Mouse (Mus musculus) kidney, embryonic 15.5 days (tissue): ENCODE results near the gene Pxylp1. TPM values are rescaled to one million over a fixed set of nuclear protein-coding genes. Genes with fewer than 3 reads are reported as not detected.
A peak's percentile ranks its signal among the peaks of the same experiment; 100 is the strongest.

ENCODE experiments used
- ATAC-seq: fragments of 200-750 bp; cut with Nextera tagmentation; replicated peaks from 2 replicates; pipeline ENCODE4 v1.8.0; 2017; ENCODE audit warnings: moderate TSS enrichment; ENCODE audit not compliant: low FRiP score
- H3K27ac ChIP-seq: fragments of 300-500 bp; sonication (generic); 2 replicates; pipeline ENCODE4 v1.5.1; 2015; ENCODE audit warnings: mild to moderate bottlenecking, inconsistent platforms
- H3K27me3 ChIP-seq: fragments of 300-500 bp; sonication (generic); 2 replicates; pipeline ENCODE4 v1.6.1; 2015; ENCODE audit warnings: inconsistent platforms
- H3K36me3 ChIP-seq: fragments of 300-500 bp; sonication (generic); 2 replicates; pipeline ENCODE4 v1.6.1; 2015; ENCODE audit warnings: inconsistent platforms
- H3K4me1 ChIP-seq: fragments of 300-500 bp; sonication (generic); 2 replicates; pipeline ENCODE4 v1.6.1; 2015; ENCODE audit warnings: inconsistent platforms
- H3K4me2 ChIP-seq: fragments of 300-500 bp; sonication (generic); 2 replicates; pipeline ENCODE4 v1.6.1; 2015; ENCODE audit warnings: moderate library complexity, mild to moderate bottlenecking, inconsistent platforms
- H3K4me3 ChIP-seq: fragments of 300-500 bp; sonication (generic); replicated peaks from 2 replicates; pipeline ENCODE4 v1.5.1; 2015; ENCODE audit warnings: mild to moderate bottlenecking, inconsistent platforms
- H3K9ac ChIP-seq: fragments of 300-500 bp; sonication (generic); 2 replicates; pipeline ENCODE4 v1.6.1; 2015; ENCODE audit warnings: mild to moderate bottlenecking, inconsistent platforms
- H3K9me3 ChIP-seq: fragments of 300-500 bp; sonication (generic); replicated peaks from 2 replicates; pipeline ENCODE4 v1.6.1; 2016; ENCODE audit warnings: inconsistent platforms
- WGBS: fragments of 180-500 bp; shearing (Covaris S2); methylation state at CpG from one replicate; pipeline ENCODE4 v1.1.7; 2015; ENCODE audit warnings: mixed read lengths; 5-methylcytosine and 5-hydroxymethylcytosine counted together
- polyA plus RNA-seq: library from polyadenylated mRNA; unstranded; fragments of >200 nt; fragmentation: Nextera tagmentation; extraction: Ambion mirVana; gene quantifications from 2 replicates; pipeline ENCODE4 v1.2.1, GENCODE M21; 2015

Pxylp1 gene
- polyA plus RNA-seq, 1 experiment from 2014 or later: 17.0 TPM

GRCm38 (mm10) chr9:96800131-96800825 lies 92.2 kb downstream of the Pxylp1 start:
- Histone ChIP-seq H3K4me3 (no peak overlapping the region), H3K9ac (no peak overlapping the region), H3K36me3 (no peaks in the 10 kb centered on the region), H3K9me3 (no peaks in the 10 kb centered on the region), H3K27me3 (no peaks in the 10 kb centered on the region), H3K4me1 (peaks cover 16% of the 10 kb centered on the region), H3K27ac (0 out of 2 replicates have a peak overlapping the region, but pooled peaks have one; percentile 3), H3K4me2 (no peak overlapping the region)
- ATAC-seq: no peak
- 20% methylated on average over 5 of the region's 5 CpGs for WGBS

DNA sequence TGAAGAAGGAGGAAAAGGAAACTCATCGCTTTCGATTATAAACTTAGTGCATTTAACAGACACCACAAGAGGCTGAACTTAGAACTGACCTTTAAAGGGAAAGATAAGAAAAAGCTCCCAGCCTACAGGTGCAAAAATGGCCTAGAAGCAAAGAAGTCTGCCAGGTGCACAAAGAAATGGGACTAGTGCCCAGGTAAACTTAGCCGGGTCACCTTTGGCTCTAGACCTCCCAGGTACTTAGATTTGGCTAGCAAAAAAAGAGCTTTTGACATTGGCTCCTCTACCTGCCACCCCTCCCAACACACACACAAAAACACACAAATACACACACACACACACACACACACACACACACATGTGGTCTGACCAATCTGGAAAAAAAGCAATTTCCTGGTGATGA lies 95.2 kb downstream of the Pxylp1 start:
- Histone ChIP-seq H3K27me3 (no peaks in the 10 kb centered on the region), H3K36me3 (no peaks in the 10 kb centered on the region), H3K4me2 (no peak overlapping the region), H3K27ac (no peak overlapping the region), H3K4me1 (peaks cover 19% of the 10 kb centered on the region), H3K9me3 (no peaks in the 10 kb centered on the region), H3K4me3 (no peak overlapping the region), H3K9ac (no peak overlapping the region)
- 95% methylated on average over 3 of the region's 3 CpGs for WGBS
- ATAC-seq: no peak

DNA sequence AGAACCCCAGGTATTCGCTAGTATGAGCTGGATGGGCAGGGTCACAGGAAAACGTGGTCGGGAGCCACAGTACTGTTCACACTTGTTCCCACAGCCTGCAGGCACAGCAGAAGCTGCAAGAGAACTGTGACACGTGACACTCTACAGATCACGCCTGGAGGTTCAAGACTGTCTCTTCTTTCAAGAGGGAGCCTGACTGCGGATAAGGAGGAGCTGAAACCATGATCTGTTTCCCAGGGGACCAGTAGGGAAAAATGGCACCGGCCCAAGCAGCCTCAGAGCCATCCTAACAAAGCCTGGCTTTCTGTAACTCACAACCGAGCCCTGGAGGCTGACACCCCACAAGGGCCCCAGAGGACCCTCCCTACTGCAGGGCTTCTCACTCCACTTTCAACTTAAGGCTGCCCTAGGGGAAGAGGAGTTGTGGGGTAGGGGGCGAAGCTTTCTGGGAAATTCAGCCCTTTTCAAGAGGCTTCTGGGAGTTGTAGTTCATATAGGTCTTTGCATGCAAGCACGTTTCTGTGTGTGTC lies 97.0 kb downstream of the Pxylp1 start:
- Histone ChIP-seq H3K4me1 (peaks cover 13% of the 10 kb centered on the region), H3K36me3 (no peaks in the 10 kb centered on the region), H3K4me3 (peak overlapping the region; percentile 45), H3K9ac (peak overlapping the region; percentile 47; the same call in 1 of the 2 replicates), H3K9me3 (no peaks in the 10 kb centered on the region), H3K4me2 (peak overlapping the region; percentile 77), H3K27me3 (no peaks in the 10 kb centered on the region), H3K27ac (peak overlapping the region; percentile 64)
- WGBS: 9% methylated on average over 10 of the region's 10 CpGs
- ATAC-seq: peak; percentile 87

DNA sequence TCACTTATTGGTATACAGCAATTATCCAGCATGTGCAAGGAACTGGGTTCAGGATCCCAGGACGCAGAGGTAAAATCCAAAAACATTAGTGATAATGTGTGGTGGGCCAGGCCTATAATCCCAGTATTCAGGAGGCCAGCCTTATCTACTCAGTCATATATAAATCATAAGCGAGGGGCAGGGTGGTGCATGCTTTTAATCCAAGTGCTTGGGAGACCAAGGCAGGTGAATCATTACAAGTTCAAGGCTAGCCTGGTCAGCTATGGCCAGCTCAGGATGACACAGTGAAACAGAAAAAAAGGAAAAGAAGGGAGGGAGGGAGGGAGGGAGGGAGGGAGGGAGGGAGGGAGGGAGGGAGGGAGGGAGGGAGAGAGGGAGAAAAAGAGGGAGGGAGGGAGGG lies 97.9 kb downstream of the Pxylp1 start:
- no peaks in the 10 kb centered on the region for H3K27me3 ChIP-seq
- H3K4me1 ChIP-seq: peaks cover 8% of the 10 kb centered on the region; the same call in 1 of the 2 replicates
- H3K4me2 ChIP-seq: no peak overlapping the region
- ATAC-seq: no peak
- no peak overlapping the region for H3K9ac ChIP-seq
- H3K36me3 ChIP-seq: no peaks in the 10 kb centered on the region
- no peak overlapping the region for H3K4me3 ChIP-seq
- no peaks in the 10 kb centered on the region for H3K9me3 ChIP-seq
- WGBS: 95% methylated on average over 2 of the region's 2 CpGs
- H3K27ac ChIP-seq: no peak overlapping the region

- ATAC-seq: no peak
- no peak overlapping the region for H3K9ac ChIP-seq
- H3K27ac ChIP-seq: no peak overlapping the region
- no peak overlapping the region for H3K4me3 ChIP-seq
- no peaks in the 10 kb centered on the region for H3K9me3 ChIP-seq
- peaks cover 20% of the 10 kb centered on the region for H3K4me1 ChIP-seq
- no peaks in the 10 kb centered on the region for H3K36me3 ChIP-seq
- no peaks in the 10 kb centered on the region for H3K27me3 ChIP-seq
- no peak overlapping the region for H3K4me2 ChIP-seq
- 71% methylated on average over 2 of the region's 2 CpGs for WGBS
Observed at GRCm38 (mm10) chr9:96792543-96792942, 99.9 kb downstream of the Pxylp1 start.

DNA sequence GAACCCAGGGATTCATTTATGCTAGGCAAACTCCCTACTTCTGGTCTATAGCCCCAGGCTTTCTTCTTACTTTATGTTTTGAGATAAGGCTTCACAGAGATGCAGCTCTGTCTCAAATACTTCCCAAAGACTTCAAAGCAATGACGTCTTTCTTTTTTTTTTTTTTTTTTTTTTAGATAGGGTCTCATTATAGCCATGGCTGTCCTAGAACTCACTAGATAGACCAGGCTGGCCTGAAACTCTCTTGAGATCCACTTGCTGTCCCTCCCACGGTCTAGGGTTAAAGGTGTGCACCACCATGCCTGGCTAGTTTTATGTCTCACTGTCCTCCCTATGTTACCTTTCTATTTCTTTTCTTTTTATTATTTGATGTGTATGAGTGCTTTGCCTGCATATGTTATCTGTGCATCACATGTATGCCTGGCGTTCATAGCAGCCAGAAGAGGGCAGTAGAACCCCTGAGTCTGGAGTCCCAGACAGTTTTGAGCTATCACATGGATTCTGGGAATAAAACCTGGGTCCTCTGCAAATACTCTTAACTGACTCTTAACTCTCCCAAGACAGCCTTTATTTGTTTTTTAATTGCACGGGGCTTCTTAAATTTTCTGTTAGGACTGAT lies 102.0 kb downstream of the Pxylp1 start:
- Histone ChIP-seq H3K27me3 (no peaks in the 10 kb centered on the region), H3K9ac (no peak overlapping the region), H3K36me3 (no peaks in the 10 kb centered on the region), H3K27ac (no peak overlapping the region), H3K9me3 (no peaks in the 10 kb centered on the region), H3K4me3 (no peak overlapping the region), H3K4me1 (peaks cover 34% of the 10 kb centered on the region), H3K4me2 (no peak overlapping the region)
- no peak for ATAC-seq
- 49% methylated on average over 4 of the region's 4 CpGs for WGBS

GRCm38 (mm10) chr9:96789906-96790305 lies 102.6 kb downstream of the Pxylp1 start:
- H3K36me3 ChIP-seq: no peaks in the 10 kb centered on the region
- H3K9me3 ChIP-seq: no peaks in the 10 kb centered on the region
- no peak overlapping the region for H3K27ac ChIP-seq
- H3K4me3 ChIP-seq: no peak overlapping the region
- no peak for ATAC-seq
- 72% methylated on average over 3 of the region's 3 CpGs for WGBS
- no peak overlapping the region for H3K4me2 ChIP-seq
- H3K9ac ChIP-seq: no peak overlapping the region
- H3K27me3 ChIP-seq: no peaks in the 10 kb centered on the region
- peaks cover 35% of the 10 kb centered on the region for H3K4me1 ChIP-seq

DNA sequence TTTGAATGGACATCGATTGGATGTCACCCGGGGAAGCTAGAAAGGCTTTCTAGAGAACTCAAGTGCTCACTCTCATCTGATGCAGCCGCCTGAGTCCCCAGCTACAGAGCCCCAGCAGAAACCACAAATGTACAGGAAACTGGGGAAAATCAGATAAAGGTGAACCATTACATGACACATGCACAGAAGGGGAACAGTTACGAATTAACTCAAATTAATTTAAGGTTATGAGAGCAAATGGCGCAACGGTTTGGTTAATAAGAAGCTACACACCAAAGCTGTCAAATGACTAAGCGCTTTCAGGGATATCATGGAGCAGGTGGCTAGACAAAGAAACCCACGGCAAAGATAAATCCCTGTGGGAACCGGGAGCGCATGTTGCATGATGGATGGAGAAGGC lies 104.7 kb downstream of the Pxylp1 start:
- 66% methylated on average over 10 of the region's 10 CpGs for WGBS

DNA sequence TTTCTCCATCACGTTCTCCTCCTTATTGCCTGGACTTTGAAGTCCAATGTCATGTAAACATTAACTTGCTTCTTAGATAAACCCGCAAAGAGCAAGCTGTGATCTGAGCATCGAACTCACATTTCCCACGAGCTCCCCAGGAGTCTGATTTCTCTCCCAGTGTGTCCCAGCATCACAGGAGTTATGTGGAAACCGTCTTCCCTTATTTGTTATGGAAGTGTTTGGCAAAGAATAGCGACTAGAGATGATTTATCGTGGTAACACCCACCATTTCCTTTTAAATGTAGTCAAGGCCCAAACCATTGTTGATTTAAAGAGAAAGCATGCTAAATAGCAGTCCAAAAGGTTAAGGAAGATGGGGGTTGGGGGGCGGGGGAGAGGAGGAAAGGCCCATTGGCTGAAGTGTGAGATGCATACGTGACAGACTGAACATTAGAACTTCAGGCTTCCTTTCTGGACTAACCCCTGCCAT lies 106.6 kb downstream of the Pxylp1 start:
- Histone ChIP-seq H3K9me3 (no peaks in the 10 kb centered on the region), H3K4me3 (no peak overlapping the region), H3K9ac (no peak overlapping the region), H3K27ac (peak overlapping the region; percentile 82), H3K4me1 (peaks cover 41% of the 10 kb centered on the region), H3K36me3 (no peaks in the 10 kb centered on the region), H3K4me2 (peak overlapping the region; percentile 19), H3K27me3 (no peaks in the 10 kb centered on the region)
- WGBS: 25% methylated on average over 9 of the region's 9 CpGs
- peak; percentile 63; the same call in 1 of the 2 replicates for ATAC-seq

More for the DNA sequence above, 104.7 kb downstream of the Pxylp1 start:
- Histone ChIP-seq H3K36me3 (no peaks in the 10 kb centered on the region), H3K4me3 (peak overlapping the region; percentile 8), H3K4me2 (peak overlapping the region; percentile 33), H3K9me3 (no peaks in the 10 kb centered on the region), H3K27ac (peak overlapping the region; percentile 45), H3K27me3 (no peaks in the 10 kb centered on the region), H3K4me1 (peaks cover 41% of the 10 kb centered on the region), H3K9ac (no peak overlapping the region)
- 0 out of 2 replicates have a peak, but pooled peaks have one; percentile 11 for ATAC-seq

GRCm38 (mm10) chr9:96785187-96785586 lies 107.3 kb downstream of the Pxylp1 start:
- ATAC-seq: no peak
- Histone ChIP-seq H3K27ac (peak overlapping the region; percentile 82), H3K36me3 (no peaks in the 10 kb centered on the region), H3K27me3 (no peaks in the 10 kb centered on the region), H3K4me2 (0 out of 2 replicates have a peak overlapping the region, but pooled peaks have one; percentile 19), H3K4me1 (peaks cover 41% of the 10 kb centered on the region), H3K9ac (no peak overlapping the region), H3K9me3 (no peaks in the 10 kb centered on the region), H3K4me3 (no peak overlapping the region)
- 69% methylated on average over 3 of the region's 3 CpGs for WGBS

- Histone ChIP-seq H3K4me3 (no peak overlapping the region), H3K27ac (no peak overlapping the region), H3K9me3 (no peaks in the 10 kb centered on the region), H3K9ac (no peak overlapping the region), H3K27me3 (no peaks in the 10 kb centered on the region), H3K4me2 (no peak overlapping the region), H3K36me3 (no peaks in the 10 kb centered on the region), H3K4me1 (peaks cover 40% of the 10 kb centered on the region)
- no peak for ATAC-seq
- 90% methylated on average over 9 of the region's 9 CpGs for WGBS
Observed at GRCm38 (mm10) chr9:96783667-96784066, 108.8 kb downstream of the Pxylp1 start.

GRCm38 (mm10) chr9:96783258-96783657 lies 109.2 kb downstream of the Pxylp1 start:
- Histone ChIP-seq H3K36me3 (no peaks in the 10 kb centered on the region), H3K27me3 (no peaks in the 10 kb centered on the region), H3K4me2 (no peak overlapping the region), H3K4me1 (peaks cover 36% of the 10 kb centered on the region), H3K9me3 (no peaks in the 10 kb centered on the region), H3K27ac (no peak overlapping the region), H3K4me3 (no peak overlapping the region), H3K9ac (no peak overlapping the region)
- WGBS: 75% methylated on average over 5 of the region's 5 CpGs
- ATAC-seq: no peak
